Mouse (Mus musculus): ENCODE measurements around the gene Wdr46. TPM values are rescaled to one million over a fixed set of nuclear protein-coding genes. Genes with fewer than 3 reads are reported as not detected.
A peak's percentile ranks its signal among the peaks of the same experiment; 100 is the strongest.

Gene Wdr46
- polyA plus RNA-seq, 1 experiment from 2014 or later, result 25.2 TPM

- H3K36me3 ChIP-seq (replicated peaks; ENCODE audit: control insufficient read depth, insufficient read depth, low read depth, low read length), result peaks cover 16% of the 10 kb centered on the region
- H3K9ac ChIP-seq (replicated peaks; ENCODE audit: low read length), result peak overlapping the region; percentile 80
- peak overlapping the region; percentile 87 for H3K4me3 ChIP-seq (ENCODE audit: low read depth, low read length)
- H3K27me3 ChIP-seq (ENCODE audit: control insufficient read depth, insufficient read depth, low read length), result no peaks in the 10 kb centered on the region; the same call in 1 of the 2 replicates
- DNase-seq (ENCODE audit: low spot score) (peak; percentile 49), ATAC-seq (replicated peaks; ENCODE audit: insufficient number of reproducible peaks, low FRiP score, low TSS enrichment, low read depth) (peak; percentile 16; the same call in 1 of the 2 replicates)
- WGBS, result under 1% methylated on average over 43 of the region's 44 CpGs
- H3K9me3 ChIP-seq (replicated peaks; ENCODE audit: control insufficient read depth, low read length), result no peaks in the 10 kb centered on the region
- peak overlapping the region; percentile 95 for H3K4me2 ChIP-seq (ENCODE audit: low read depth, low read length)
- no peaks in the 10 kb centered on the region for H3K4me1 ChIP-seq (ENCODE audit: control insufficient read depth, insufficient read depth, low read length)
- H3K27ac ChIP-seq (replicated peaks; ENCODE audit: low read depth, low read length), result peak overlapping the region; percentile 79
These were observed 32.0 kb upstream of the Wdr46 start for GRCm38 (mm10) chr17:33908331-33909076.

DNA sequence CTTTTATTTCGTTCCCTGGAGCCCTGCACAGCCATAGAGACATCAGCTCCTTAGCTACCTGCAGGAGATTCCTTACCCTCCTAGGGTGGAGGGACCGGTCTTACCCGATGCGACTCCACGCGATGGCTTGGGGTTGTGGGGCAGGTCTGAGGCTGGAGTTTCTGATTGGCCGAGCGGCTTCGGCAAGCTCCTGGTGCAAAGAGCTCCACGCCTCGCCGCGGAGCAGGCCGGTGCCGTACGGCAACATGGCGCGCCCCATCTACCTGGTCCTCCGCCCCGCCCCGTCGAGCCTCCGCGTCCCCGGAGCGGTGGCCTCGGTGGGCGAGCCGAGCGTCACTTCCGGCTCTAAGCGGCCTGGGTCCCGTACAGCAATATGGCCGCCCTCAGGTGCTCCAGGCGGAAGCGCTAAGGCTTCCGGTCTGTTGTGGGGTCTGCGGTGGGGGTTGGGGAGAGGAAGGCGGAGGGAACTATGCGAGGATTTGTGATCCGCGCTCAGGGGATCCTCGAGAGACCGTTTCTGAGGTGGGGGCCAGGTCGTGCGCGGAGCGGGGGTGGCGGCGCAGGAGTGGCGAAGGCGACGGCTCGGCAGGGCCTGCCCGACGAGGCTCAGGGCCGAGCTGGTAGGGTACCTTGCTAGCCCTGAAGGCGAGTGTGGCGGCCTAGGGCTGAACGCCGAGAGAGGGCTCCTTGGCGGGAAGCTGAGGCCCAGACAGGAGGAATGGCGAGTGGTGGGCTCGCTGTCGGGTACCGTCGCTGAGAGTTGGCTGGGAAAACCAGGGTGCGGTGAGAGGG is 31.2 kb upstream of the Wdr46 start, which contains the start of gene Daxx:
Gene Daxx, plus strand, starts transcription at position 338 of the 792 bp plus-strand sequence.
- WGBS, result under 1% methylated on average over 68 of the region's 68 CpGs
- peak; percentile 96 for ATAC-seq (replicated peaks; ENCODE audit: insufficient number of reproducible peaks, low FRiP score, low TSS enrichment, low read depth)
- Histone ChIP-seq H3K9me3 (replicated peaks; ENCODE audit: control insufficient read depth, low read length) (no peaks in the 10 kb centered on the region), H3K4me2 (ENCODE audit: low read depth, low read length) (peak within 1 kb of the TSS; percentile 95), H3K9ac (replicated peaks; ENCODE audit: low read length) (peak within 1 kb of the TSS; percentile 89), H3K27me3 (ENCODE audit: control insufficient read depth, insufficient read depth, low read length) (no peaks in the 10 kb centered on the region; the same call in 1 of the 2 replicates), H3K36me3 (replicated peaks; ENCODE audit: control insufficient read depth, insufficient read depth, low read depth, low read length) (peaks cover 23% of the 10 kb centered on the region), H3K4me1 (ENCODE audit: control insufficient read depth, insufficient read depth, low read length) (no peaks in the 10 kb centered on the region), H3K4me3 (ENCODE audit: low read depth, low read length) (peak within 1 kb of the TSS; percentile 87), H3K27ac (replicated peaks; ENCODE audit: low read depth, low read length) (peak within 1 kb of the TSS; percentile 79)
- DNase-seq (ENCODE audit: low spot score), result peak; percentile 99

- Histone ChIP-seq H3K36me3 (replicated peaks; ENCODE audit: control insufficient read depth, insufficient read depth, low read depth, low read length) (peaks cover 23% of the 10 kb centered on the region), H3K27me3 (ENCODE audit: control insufficient read depth, insufficient read depth, low read length) (no peaks in the 10 kb centered on the region; the same call in 1 of the 2 replicates), H3K4me3 (ENCODE audit: low read depth, low read length) (peak overlapping the region; percentile 87), H3K9ac (replicated peaks; ENCODE audit: low read length) (peak overlapping the region; percentile 89), H3K4me2 (ENCODE audit: low read depth, low read length) (peak overlapping the region; percentile 69), H3K4me1 (ENCODE audit: control insufficient read depth, insufficient read depth, low read length) (no peaks in the 10 kb centered on the region), H3K9me3 (replicated peaks; ENCODE audit: control insufficient read depth, low read length) (no peaks in the 10 kb centered on the region), H3K27ac (replicated peaks; ENCODE audit: low read depth, low read length) (peak overlapping the region; percentile 78)
- DNase-seq (ENCODE audit: low spot score), result peak; percentile 47
- 1% methylated on average over 14 of the region's 14 CpGs for WGBS
- 0 out of 2 replicates have a peak, but pooled peaks have one; percentile 2 for ATAC-seq (replicated peaks; ENCODE audit: insufficient number of reproducible peaks, low FRiP score, low TSS enrichment, low read depth)
These were observed 30.6 kb upstream of the Wdr46 start for GRCm38 (mm10) chr17:33909869-33910250.

DNA sequence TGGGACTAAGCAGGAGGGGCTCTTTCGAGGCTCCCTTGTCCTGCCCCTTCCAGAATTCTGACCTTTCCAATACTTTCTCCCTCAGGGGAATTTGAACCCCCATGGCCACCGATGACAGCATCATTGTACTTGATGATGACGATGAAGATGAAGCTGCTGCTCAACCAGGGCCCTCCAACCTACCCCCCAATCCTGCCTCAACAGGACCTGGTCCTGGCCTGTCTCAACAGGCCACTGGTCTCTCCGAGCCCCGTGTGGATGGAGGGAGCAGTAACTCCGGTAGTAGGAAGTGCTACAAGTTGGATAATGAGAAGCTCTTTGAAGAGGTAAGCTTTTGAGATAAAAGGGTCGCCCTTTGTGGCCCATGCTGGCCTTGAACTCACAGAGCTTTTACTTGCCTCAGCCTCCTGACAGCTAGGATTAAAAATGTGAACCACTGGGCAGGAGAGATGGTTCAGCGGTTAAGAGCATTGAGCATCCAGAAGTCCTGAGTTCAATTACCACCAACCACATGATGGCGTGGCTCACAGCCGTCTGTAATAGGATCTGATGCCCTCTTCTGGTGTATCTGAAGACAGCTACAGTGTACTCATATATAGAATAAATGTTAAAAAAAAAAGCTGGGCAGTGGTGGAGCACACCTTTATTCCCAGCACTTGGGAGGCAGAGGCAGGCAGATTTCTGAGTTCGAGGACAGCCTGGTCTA is 30.0 kb upstream of the Wdr46 start:
- H3K4me2 ChIP-seq (ENCODE audit: low read depth, low read length), result peak overlapping the region; percentile 69
- peaks cover 23% of the 10 kb centered on the region for H3K36me3 ChIP-seq (replicated peaks; ENCODE audit: control insufficient read depth, insufficient read depth, low read depth, low read length)
- DNase-seq (ENCODE audit: low spot score) (no peak), ATAC-seq (replicated peaks; ENCODE audit: insufficient number of reproducible peaks, low FRiP score, low TSS enrichment, low read depth) (no peak)
- H3K27me3 ChIP-seq (ENCODE audit: control insufficient read depth, insufficient read depth, low read length), result no peaks in the 10 kb centered on the region; the same call in 1 of the 2 replicates
- no peak overlapping the region for H3K27ac ChIP-seq (replicated peaks; ENCODE audit: low read depth, low read length)
- H3K9ac ChIP-seq (replicated peaks; ENCODE audit: low read length), result peak overlapping the region; percentile 89
- peak overlapping the region; percentile 87 for H3K4me3 ChIP-seq (ENCODE audit: low read depth, low read length)
- WGBS, result 57% methylated on average over 11 of the region's 11 CpGs
- H3K9me3 ChIP-seq (replicated peaks; ENCODE audit: control insufficient read depth, low read length), result no peaks in the 10 kb centered on the region
- no peaks in the 10 kb centered on the region for H3K4me1 ChIP-seq (ENCODE audit: control insufficient read depth, insufficient read depth, low read length)

- no peak overlapping the region for H3K4me2 ChIP-seq (ENCODE audit: low read depth, low read length)
- H3K27ac ChIP-seq (replicated peaks; ENCODE audit: low read depth, low read length), result no peak overlapping the region
- H3K9ac ChIP-seq (replicated peaks; ENCODE audit: low read length), result no peak overlapping the region
- H3K36me3 ChIP-seq (replicated peaks; ENCODE audit: control insufficient read depth, insufficient read depth, low read depth, low read length), result peaks cover 23% of the 10 kb centered on the region
- no peaks in the 10 kb centered on the region for H3K9me3 ChIP-seq (replicated peaks; ENCODE audit: control insufficient read depth, low read length)
- DNase-seq (ENCODE audit: low spot score) (no peak), ATAC-seq (replicated peaks; ENCODE audit: insufficient number of reproducible peaks, low FRiP score, low TSS enrichment, low read depth) (no peak)
- no peaks in the 10 kb centered on the region for H3K4me1 ChIP-seq (ENCODE audit: control insufficient read depth, insufficient read depth, low read length)
- no peak overlapping the region for H3K4me3 ChIP-seq (ENCODE audit: low read depth, low read length)
- H3K27me3 ChIP-seq (ENCODE audit: control insufficient read depth, insufficient read depth, low read length), result no peaks in the 10 kb centered on the region; the same call in 1 of the 2 replicates
- 93% methylated on average over 31 of the region's 31 CpGs for WGBS
These were observed 29.2 kb upstream of the Wdr46 start for GRCm38 (mm10) chr17:33911052-33911812.

DNA sequence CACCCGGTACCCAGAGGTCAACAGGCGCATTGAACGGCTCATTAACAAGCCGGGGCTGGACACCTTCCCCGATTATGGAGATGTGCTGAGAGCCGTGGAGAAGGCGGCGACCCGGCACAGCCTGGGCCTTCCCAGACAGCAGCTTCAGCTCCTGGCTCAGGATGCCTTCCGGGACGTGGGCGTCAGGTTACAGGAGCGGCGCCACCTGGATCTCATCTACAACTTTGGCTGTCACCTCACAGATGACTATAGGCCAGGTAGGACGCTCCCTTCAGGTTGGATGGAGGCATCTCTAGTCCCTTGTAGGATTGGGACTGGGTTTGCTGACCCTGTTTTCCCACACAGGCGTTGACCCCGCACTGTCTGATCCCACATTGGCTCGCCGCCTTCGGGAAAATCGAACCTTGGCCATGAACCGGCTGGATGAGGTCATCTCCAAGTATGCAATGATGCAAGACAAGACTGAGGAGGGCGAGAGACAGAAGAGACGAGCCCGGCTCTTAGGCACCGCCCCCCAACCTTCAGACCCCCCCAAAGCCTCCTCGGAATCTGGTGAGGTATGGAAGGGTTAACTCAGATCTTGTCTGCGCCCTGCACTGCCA is 28.5 kb upstream of the Wdr46 start:
- no peaks in the 10 kb centered on the region for H3K9me3 ChIP-seq (replicated peaks; ENCODE audit: control insufficient read depth, low read length)
- no peak overlapping the region for H3K27ac ChIP-seq (replicated peaks; ENCODE audit: low read depth, low read length)
- DNase-seq (ENCODE audit: low spot score) (no peak), ATAC-seq (replicated peaks; ENCODE audit: insufficient number of reproducible peaks, low FRiP score, low TSS enrichment, low read depth) (no peak)
- no peak overlapping the region for H3K4me2 ChIP-seq (ENCODE audit: low read depth, low read length)
- 88% methylated on average over 28 of the region's 28 CpGs for WGBS
- no peak overlapping the region; the same call in 1 of the 2 replicates for H3K4me3 ChIP-seq (ENCODE audit: low read depth, low read length)
- H3K4me1 ChIP-seq (ENCODE audit: control insufficient read depth, insufficient read depth, low read length), result no peaks in the 10 kb centered on the region
- H3K36me3 ChIP-seq (replicated peaks; ENCODE audit: control insufficient read depth, insufficient read depth, low read depth, low read length), result peaks cover 23% of the 10 kb centered on the region
- H3K9ac ChIP-seq (replicated peaks; ENCODE audit: low read length), result no peak overlapping the region
- H3K27me3 ChIP-seq (ENCODE audit: control insufficient read depth, insufficient read depth, low read length), result no peaks in the 10 kb centered on the region

GRCm38 (mm10) chr17:33913264-33913663 is 27.2 kb upstream of the Wdr46 start:
- 92% methylated on average over 10 of the region's 10 CpGs for whole genome bisulfite sequencing
- H3K4me1 ChIP-seq (ENCODE audit: control insufficient read depth, insufficient read depth, low read length), result no peaks in the 10 kb centered on the region

More at GRCm38 (mm10) chr17:33913264-33913663, 27.2 kb upstream of the Wdr46 start:
- H3K4me2 ChIP-seq (ENCODE audit: low read depth, low read length), result no peak overlapping the region
- no peak overlapping the region for H3K27ac ChIP-seq (replicated peaks; ENCODE audit: low read depth, low read length)
- ATAC-seq (replicated peaks; ENCODE audit: insufficient number of reproducible peaks, low FRiP score, low TSS enrichment, low read depth) (no peak), DNase-seq (ENCODE audit: low spot score) (no peak)
- H3K9me3 ChIP-seq (replicated peaks; ENCODE audit: control insufficient read depth, low read length), result no peaks in the 10 kb centered on the region
- no peak overlapping the region for H3K9ac ChIP-seq (replicated peaks; ENCODE audit: low read length)
- H3K36me3 ChIP-seq (replicated peaks; ENCODE audit: control insufficient read depth, insufficient read depth, low read depth, low read length), result peaks cover 23% of the 10 kb centered on the region
- H3K4me3 ChIP-seq (ENCODE audit: low read depth, low read length), result no peak overlapping the region
- H3K27me3 ChIP-seq (ENCODE audit: control insufficient read depth, insufficient read depth, low read length), result no peaks in the 10 kb centered on the region

All from embryonic facial prominence, embryonic 11.5 days (tissue).